Mouse (Mus musculus): ENCODE results near the gene Map2k4. TPM values are rescaled to one million over a fixed set of nuclear protein-coding genes. Genes with fewer than 3 reads are reported as not detected.

The Map2k4 gene
- polyA plus RNA-seq, 1 experiment from 2014 or later = 63.6 TPM

DNA sequence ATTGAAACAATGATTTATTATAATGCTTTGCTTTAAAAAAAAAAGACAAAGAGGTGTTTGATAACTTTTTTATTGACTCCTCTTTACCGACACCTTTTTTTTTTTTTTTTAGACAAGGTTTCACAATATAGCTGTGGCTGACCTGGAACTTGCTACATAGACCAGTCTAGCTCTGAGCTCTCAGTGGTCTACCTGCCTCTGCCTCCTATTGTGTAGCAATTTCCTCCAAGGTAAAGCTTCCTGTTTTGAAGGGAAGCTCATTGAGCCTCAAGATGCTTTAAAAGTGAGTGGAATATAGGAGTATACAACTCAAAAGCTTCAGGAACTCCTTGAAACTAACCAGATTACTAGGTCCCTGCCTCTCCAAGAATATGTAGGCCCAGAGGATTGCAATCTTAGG lies 7.8 kb upstream of the Map2k4 start:
- no peak overlapping the region for H3K9ac ChIP-seq
- WGBS = 63% methylated on average over 1 of the region's 1 CpGs

DNA sequence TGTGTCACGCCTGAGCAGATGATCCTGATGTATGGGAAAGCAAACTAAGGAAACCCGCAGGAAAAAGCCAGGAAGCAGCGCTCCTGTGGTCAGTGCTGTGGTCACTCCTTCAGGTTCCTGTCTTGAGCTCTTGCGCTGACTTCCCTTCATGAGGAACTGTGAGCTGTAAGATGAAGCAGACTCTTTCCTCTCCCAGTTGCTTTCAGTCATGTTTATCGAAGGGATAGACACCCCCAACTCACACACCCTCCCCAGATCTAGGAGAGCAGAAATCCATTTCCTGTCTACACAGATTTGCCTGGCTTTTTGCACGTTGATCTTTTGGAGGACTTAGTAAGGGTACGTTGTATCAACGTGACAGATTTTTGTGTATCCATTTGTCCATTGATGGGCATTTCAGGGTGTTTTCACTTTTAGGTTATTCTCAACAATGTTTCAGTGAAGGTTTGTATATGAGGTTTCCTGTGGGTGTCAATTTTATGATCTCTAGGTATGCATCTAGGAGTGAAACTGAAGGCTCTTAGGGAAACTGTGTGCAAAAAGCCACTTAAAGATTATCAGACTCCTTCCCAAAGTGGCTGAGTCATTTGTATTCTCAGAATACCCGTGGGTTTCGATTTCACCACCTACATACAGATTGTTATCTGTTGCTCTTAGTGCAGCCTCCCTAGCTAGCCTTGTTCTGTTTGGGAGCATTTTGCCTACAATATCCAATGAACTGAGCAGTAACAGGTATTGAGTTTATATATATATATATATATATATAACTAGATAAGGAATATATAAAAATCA lies 6.5 kb upstream of the Map2k4 start:
- Histone ChIP-seq H3K4me2 (no peak overlapping the region), H3K27me3 (no peaks in the 10 kb centered on the region), H3K36me3 (no peaks in the 10 kb centered on the region), H3K9me3 (no peaks in the 10 kb centered on the region), H3K27ac (no peak overlapping the region), H3K4me1 (no peaks in the 10 kb centered on the region), H3K9ac (no peak overlapping the region), H3K4me3 (no peak overlapping the region)
- no peak for ATAC-seq (ENCODE audit: insufficient number of reproducible peaks, low FRiP score, low TSS enrichment, low read depth)
- 74% methylated on average over 10 of the region's 10 CpGs for WGBS

More for the DNA sequence above, 7.8 kb upstream of the Map2k4 start:
- no peaks in the 10 kb centered on the region for H3K4me1 ChIP-seq
- no peak overlapping the region for H3K4me2 ChIP-seq
- no peaks in the 10 kb centered on the region for H3K36me3 ChIP-seq
- H3K9me3 ChIP-seq = no peaks in the 10 kb centered on the region
- H3K27ac ChIP-seq = no peak overlapping the region
- H3K27me3 ChIP-seq = no peaks in the 10 kb centered on the region
- no peak for ATAC-seq (ENCODE audit: insufficient number of reproducible peaks, low FRiP score, low TSS enrichment, low read depth)
- no peak overlapping the region for H3K4me3 ChIP-seq

DNA sequence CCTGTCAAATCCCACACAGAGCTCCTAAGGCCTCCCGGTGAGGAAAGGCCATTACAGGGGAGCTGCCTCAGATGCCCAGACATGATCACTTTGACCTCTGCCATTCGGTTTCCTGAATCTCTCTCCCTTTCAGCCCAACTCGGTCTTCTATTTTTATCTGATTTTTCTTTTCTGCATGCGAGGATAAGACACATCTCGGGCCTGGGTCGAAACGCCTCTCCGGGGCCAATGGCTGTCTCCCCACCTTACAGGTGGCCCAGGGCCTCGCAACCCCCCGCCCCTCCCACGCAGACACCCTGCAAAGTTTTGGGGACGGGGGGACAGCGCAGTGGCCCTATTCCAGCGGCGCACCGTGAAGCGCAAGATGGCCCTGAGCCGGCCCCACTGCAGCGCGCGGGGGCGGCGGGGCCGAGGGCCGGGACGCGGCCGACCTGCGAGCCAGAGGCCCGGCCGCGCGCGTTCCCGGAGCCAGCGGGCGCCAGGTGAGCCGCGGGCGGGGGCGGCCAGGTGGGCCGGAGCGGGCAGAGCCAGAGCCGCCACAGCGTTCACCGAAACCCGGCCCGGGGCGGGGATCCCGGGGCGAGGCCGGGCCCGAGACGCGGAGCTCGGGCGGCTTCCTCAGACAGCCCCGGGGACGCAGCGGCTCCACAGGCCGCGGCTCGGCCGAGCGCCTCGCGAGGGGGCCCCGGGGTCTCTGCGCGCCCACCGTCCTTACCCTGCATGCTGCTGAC lies 511 bp downstream of the Map2k4 start:
- H3K27me3 ChIP-seq = no peaks in the 10 kb centered on the region
- no peaks in the 10 kb centered on the region for H3K9me3 ChIP-seq
- peaks cover 12% of the 10 kb centered on the region; the same call in 1 of the 2 replicates for H3K4me1 ChIP-seq
- H3K4me2 ChIP-seq = peak overlapping the region; percentile 47
- WGBS = under 1% methylated on average over 69 of the region's 71 CpGs
- peak; percentile 75 for ATAC-seq (ENCODE audit: insufficient number of reproducible peaks, low FRiP score, low TSS enrichment, low read depth)
- peak overlapping the region; percentile 98 for H3K9ac ChIP-seq
- H3K4me3 ChIP-seq = peak overlapping the region; percentile 96
- H3K36me3 ChIP-seq = no peaks in the 10 kb centered on the region
- peak overlapping the region; percentile 89 for H3K27ac ChIP-seq

DNA sequence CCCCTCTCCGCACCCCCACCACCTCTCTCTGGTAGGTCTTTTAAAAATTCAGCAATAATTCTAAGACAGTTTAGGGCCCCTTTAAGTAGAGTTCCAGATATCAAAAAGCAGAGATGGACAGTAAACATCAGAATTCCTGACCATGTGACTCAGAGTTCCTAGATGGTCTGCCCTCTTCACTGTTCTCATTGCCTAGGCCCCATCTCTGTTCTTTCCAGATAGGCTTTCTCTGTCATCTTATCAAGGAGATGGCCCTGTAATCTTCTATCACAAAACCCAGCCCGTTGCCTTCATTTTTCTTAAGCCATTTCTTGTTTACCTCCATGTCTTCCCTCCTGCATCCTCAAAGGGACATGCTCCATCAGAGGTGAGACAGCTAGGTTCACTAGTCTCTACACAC lies 1.9 kb downstream of the Map2k4 start:
- no peaks in the 10 kb centered on the region for H3K9me3 ChIP-seq
- 0 out of 2 replicates have a peak overlapping the region, but pooled peaks have one; percentile 1 for H3K4me3 ChIP-seq
- H3K27ac ChIP-seq = no peak overlapping the region
- H3K4me1 ChIP-seq = peaks cover 12% of the 10 kb centered on the region; the same call in 1 of the 2 replicates
- peak overlapping the region; percentile 47 for H3K4me2 ChIP-seq
- WGBS = 86% methylated on average over 2 of the region's 2 CpGs
- no peak for ATAC-seq (ENCODE audit: insufficient number of reproducible peaks, low FRiP score, low TSS enrichment, low read depth)
- no peak overlapping the region for H3K9ac ChIP-seq
- H3K27me3 ChIP-seq = no peaks in the 10 kb centered on the region
- H3K36me3 ChIP-seq = no peaks in the 10 kb centered on the region

DNA sequence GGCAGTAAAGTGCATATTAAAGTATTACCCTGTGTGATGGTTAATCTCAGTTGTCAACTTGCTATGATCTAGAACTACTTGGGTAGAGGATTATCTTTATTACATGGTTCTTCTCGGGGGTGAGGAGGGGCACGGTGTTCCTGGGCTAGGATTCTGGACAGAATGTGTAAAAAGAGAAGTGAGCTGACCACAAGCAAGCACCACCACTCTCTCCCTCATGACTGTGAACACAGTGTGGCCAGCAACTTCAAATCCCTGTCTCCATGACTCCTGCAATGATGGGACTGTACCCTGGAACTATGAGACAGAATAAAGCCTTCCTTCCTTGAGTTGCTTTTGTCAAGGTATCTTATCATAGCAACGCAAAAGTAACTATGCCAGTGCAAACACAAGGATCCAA lies 6.5 kb downstream of the Map2k4 start:
- no peaks in the 10 kb centered on the region for H3K27me3 ChIP-seq
- 88% methylated on average over 3 of the region's 3 CpGs for WGBS
- no peaks in the 10 kb centered on the region for H3K9me3 ChIP-seq

DNA sequence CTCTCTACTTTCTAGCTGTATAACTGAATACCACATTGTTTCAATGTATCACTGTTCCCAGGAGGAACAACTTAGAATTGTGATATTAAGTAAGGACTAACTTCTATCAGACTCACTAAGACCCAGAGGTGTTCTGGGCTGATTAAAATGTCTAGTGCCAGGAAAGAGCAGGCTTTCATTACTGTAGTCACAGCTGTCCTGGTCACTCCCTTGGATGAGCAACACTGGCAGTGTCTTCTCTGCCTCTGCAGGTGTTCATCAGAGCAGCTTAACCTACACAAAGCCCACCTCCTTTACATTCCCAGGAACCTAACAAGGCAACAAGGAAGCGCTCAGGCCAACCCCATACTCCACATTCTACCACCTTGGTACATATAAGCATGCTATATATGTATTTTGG lies 8.5 kb downstream of the Map2k4 start:
- peaks cover 25% of the 10 kb centered on the region for H3K4me1 ChIP-seq
- 89% methylated on average over 1 of the region's 1 CpGs for WGBS
- no peak overlapping the region for H3K4me3 ChIP-seq

More for the DNA sequence above, 6.5 kb downstream of the Map2k4 start:
- no peak overlapping the region for H3K4me2 ChIP-seq
- no peak for ATAC-seq (ENCODE audit: insufficient number of reproducible peaks, low FRiP score, low TSS enrichment, low read depth)
- no peak overlapping the region for H3K9ac ChIP-seq
- H3K27ac ChIP-seq = no peak overlapping the region
- H3K4me3 ChIP-seq = no peak overlapping the region
- peaks cover 29% of the 10 kb centered on the region for H3K4me1 ChIP-seq
- no peaks in the 10 kb centered on the region; the same call in 1 of the 2 replicates for H3K36me3 ChIP-seq

DNA sequence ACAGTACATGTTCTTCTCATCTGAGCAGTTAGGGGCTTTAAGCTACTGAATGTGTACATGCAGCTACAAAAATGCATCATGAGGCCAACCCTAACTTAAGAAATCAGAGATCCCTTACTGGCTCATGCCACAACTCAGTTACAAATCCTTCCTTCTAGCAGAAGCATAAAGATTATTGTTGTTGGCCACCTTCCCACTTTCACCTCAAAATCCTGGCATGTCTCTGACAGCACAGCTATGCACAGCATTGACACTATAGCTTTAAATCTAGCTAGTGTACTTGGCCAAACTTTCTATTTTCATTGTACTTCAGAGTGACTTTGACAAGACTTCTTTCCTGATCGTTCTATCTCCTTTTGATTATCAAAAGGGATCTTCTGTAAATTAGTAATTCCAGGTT lies 9.0 kb downstream of the Map2k4 start:
- H3K4me2 ChIP-seq = no peak overlapping the region
- H3K4me1 ChIP-seq = peaks cover 25% of the 10 kb centered on the region
- no peaks in the 10 kb centered on the region for H3K27me3 ChIP-seq
- 55% methylated on average over 1 of the region's 1 CpGs for WGBS
- H3K36me3 ChIP-seq = no peaks in the 10 kb centered on the region; the same call in 1 of the 2 replicates
- no peak for ATAC-seq (ENCODE audit: insufficient number of reproducible peaks, low FRiP score, low TSS enrichment, low read depth)
- H3K9ac ChIP-seq = no peak overlapping the region
- no peaks in the 10 kb centered on the region for H3K9me3 ChIP-seq
- H3K4me3 ChIP-seq = no peak overlapping the region
- H3K27ac ChIP-seq = 0 out of 2 replicates have a peak overlapping the region, but pooled peaks have one; percentile 5

More for the DNA sequence above, 8.5 kb downstream of the Map2k4 start:
- Histone ChIP-seq H3K9ac (no peak overlapping the region), H3K27me3 (no peaks in the 10 kb centered on the region), H3K36me3 (no peaks in the 10 kb centered on the region; the same call in 1 of the 2 replicates), H3K27ac (no peak overlapping the region), H3K4me2 (no peak overlapping the region), H3K9me3 (no peaks in the 10 kb centered on the region)
- ATAC-seq (ENCODE audit: insufficient number of reproducible peaks, low FRiP score, low TSS enrichment, low read depth) = no peak

DNA sequence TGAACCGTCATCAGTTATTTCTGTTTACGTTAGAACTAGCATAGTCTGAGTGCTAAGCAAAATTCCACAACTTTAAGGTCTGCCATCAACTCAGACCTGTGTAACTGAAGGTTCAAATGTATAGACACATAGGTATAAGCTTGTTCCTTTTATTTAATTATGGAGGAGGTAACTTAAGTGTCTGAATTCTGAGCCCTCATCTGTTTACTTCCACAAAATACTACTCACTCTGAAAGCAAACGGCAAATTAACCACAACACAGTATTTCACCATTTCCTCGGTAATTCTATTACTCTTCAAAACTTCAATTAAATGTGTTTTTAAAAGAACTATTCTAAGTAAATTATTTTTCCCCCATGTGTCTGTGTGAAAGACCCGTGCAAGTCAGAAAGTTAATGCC lies 10.3 kb downstream of the Map2k4 start:
- Histone ChIP-seq H3K36me3 (no peaks in the 10 kb centered on the region; the same call in 1 of the 2 replicates), H3K9me3 (no peaks in the 10 kb centered on the region), H3K4me2 (no peak overlapping the region), H3K27ac (no peak overlapping the region), H3K4me1 (peaks cover 28% of the 10 kb centered on the region), H3K9ac (no peak overlapping the region), H3K27me3 (no peaks in the 10 kb centered on the region), H3K4me3 (no peak overlapping the region)
- ATAC-seq (ENCODE audit: insufficient number of reproducible peaks, low FRiP score, low TSS enrichment, low read depth) = no peak
- 58% methylated on average over 5 of the region's 5 CpGs for WGBS

DNA sequence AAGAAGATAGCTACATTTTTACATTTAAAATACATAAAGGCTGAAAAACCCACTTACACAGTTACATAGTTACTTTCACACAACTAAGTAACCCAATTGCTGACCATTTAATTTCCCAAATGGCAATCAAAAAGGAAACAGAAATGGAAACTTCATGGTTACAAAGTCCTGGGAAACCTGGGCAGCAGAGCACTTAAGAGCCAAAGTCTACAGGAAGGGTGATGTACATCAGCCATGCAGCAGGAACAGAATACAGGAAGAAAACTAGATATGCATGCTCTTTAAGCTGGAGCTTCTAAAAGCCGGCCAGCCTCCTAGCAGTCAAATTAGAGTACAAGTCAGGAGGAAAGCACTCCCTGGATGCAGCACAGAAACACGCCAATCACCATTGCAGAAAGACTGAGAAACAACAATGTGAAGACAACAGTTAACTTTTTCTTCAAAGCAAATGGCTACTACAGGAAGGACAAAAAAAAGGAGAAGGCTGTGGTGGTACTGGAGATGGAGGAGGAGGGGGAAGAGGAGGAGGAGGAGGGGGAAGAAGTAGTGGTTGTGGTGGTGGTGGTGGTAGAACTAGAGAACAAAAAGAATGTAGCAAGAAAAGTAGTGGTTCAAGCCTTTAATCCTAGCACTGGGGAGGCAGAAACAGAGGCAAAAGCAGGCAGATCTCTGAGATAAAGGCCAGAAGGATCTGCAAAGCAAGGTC lies 11.0 kb downstream of the Map2k4 start:
- Histone ChIP-seq H3K4me2 (no peak overlapping the region), H3K4me3 (no peak overlapping the region)

DNA sequence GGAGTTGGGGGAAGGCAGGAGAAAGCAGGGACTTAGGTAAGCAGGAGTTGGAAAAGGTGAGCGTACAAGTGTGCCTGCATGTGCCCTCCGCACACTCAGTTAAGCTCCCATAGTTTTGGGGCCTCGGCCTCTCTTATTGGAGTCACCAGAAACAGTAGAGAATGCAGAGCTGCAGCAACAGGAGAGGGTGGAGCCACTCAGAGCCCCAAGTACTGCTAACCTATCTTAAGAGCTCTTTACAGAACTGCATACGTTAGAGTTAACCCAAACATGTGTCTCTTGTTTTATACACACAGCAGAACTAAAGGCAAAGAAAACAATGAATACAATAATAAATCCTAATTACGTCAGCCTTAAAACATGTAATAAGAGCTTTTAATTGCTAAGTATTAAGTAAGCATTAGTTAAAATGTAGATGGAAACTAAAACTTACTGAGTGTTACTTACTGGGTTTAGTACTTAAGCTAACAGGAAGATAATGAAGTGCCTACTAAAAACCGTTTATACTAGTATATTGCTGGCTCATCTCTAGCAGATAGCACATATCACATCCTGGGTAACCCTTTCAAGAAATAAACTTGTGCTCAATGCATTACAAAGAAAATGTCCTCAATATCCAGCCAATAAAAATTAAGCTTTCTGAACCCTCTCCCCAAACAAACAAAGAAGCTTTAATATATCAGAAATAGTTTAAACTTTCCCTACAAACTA lies 14.0 kb downstream of the Map2k4 start:
- H3K4me3 ChIP-seq = no peak overlapping the region
- H3K27ac ChIP-seq = no peak overlapping the region
- no peak overlapping the region for H3K4me2 ChIP-seq
- H3K36me3 ChIP-seq = no peaks in the 10 kb centered on the region
- no peak for ATAC-seq (ENCODE audit: insufficient number of reproducible peaks, low FRiP score, low TSS enrichment, low read depth)
- H3K27me3 ChIP-seq = no peaks in the 10 kb centered on the region
- peaks cover 20% of the 10 kb centered on the region; the same call in 1 of the 2 replicates for H3K4me1 ChIP-seq
- no peak overlapping the region for H3K9ac ChIP-seq
- H3K9me3 ChIP-seq = no peaks in the 10 kb centered on the region
- WGBS = 66% methylated on average over 6 of the region's 6 CpGs

More for the DNA sequence above, 11.0 kb downstream of the Map2k4 start:
- H3K27ac ChIP-seq = no peak overlapping the region
- 60% methylated on average over 2 of the region's 2 CpGs for WGBS
- no peaks in the 10 kb centered on the region; the same call in 1 of the 2 replicates for H3K36me3 ChIP-seq
- no peak overlapping the region for H3K9ac ChIP-seq
- H3K27me3 ChIP-seq = no peaks in the 10 kb centered on the region
- no peak for ATAC-seq (ENCODE audit: insufficient number of reproducible peaks, low FRiP score, low TSS enrichment, low read depth)
- H3K9me3 ChIP-seq = no peaks in the 10 kb centered on the region
- peaks cover 28% of the 10 kb centered on the region for H3K4me1 ChIP-seq

DNA sequence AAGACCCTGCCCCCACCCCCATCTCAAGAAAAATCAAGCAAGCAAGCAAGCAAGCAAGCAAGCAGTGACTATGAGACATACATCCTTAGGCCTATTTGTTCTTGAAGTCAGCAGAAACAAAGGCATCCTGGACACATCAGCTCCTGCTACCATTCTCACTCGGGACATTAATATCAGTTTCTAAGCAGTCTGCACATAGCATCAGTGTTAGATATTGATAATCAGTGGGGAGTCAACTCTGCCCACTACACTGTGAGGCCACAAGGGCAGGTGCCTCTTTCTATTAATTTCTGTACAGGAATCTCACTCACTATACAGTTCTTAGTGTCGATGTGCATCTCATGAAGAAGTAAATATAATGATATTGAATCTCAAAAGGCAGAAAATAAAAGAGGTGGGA lies 14.6 kb downstream of the Map2k4 start:
- Histone ChIP-seq H3K9me3 (no peaks in the 10 kb centered on the region), H3K36me3 (no peaks in the 10 kb centered on the region), H3K4me3 (no peak overlapping the region), H3K27ac (no peak overlapping the region), H3K9ac (no peak overlapping the region), H3K4me2 (no peak overlapping the region), H3K27me3 (no peaks in the 10 kb centered on the region), H3K4me1 (peaks cover 14% of the 10 kb centered on the region; the same call in 1 of the 2 replicates)
- WGBS = 83% methylated on average over 2 of the region's 2 CpGs
- ATAC-seq (ENCODE audit: insufficient number of reproducible peaks, low FRiP score, low TSS enrichment, low read depth) = no peak

Measured in limb, embryonic 15.5 days (tissue).